9 mouse cellular contexts compared by ENCODE assay signal in genomic region chr10:37194131-37194797, GRCm38 (mm10). TPM values are rescaled to one million over a fixed set of nuclear protein-coding genes. Genes with fewer than 3 reads are reported as not detected.
DNase-seq lines count a peak whose midpoint lies in the region; ATAC-seq and TF ChIP-seq lines count a peak whose summit lies in the region.
"Had no signal": no experiment of that assay in that cellular context is flagged by ENCODE, and none has a peak within 500 bp of the region (broad histone marks: within the 10 kb centered on the region; RNA-seq: fewer than 3 reads in every experiment).

No protein-coding gene starts in this region.

- H3K36me3 ChIP-seq in heart, embryonic 10.5 days = no peaks in the 10 kb centered on the region
- no peaks in the 10 kb centered on the region for H3K36me3 ChIP-seq in forebrain, embryonic 12.5 days (replicated peaks)

- H3K9ac ChIP-seq in forebrain, embryonic 12.5 days = no peak overlapping the region

- peak overlapping the region; percentile 42; the same call in 1 of the 2 replicates for H3K27ac ChIP-seq in heart, embryonic 10.5 days
- no peak overlapping the region for H3K27ac ChIP-seq in forebrain, embryonic 12.5 days
- no peak overlapping the region for H3K27ac ChIP-seq in left cerebral cortex, adult 2 months

- no peaks in the 10 kb centered on the region for H3K9me3 ChIP-seq in heart, embryonic 10.5 days
- no peaks in the 10 kb centered on the region for H3K9me3 ChIP-seq in forebrain, embryonic 12.5 days

- peak; percentile 56 to 61 for DNase-seq in cerebellum, postnatal 14 days
- DNase-seq in cerebellum, adult 9-10 months = no peak
- peak; percentile 31 for DNase-seq in adrenal gland, postnatal 25 days
- no peak for DNase-seq in heart, embryonic 10.5 days (ENCODE audit: low spot score)
- peak; percentile 47 for DNase-seq in lung, postnatal 10 days
- no peak for DNase-seq in left cerebral cortex, adult 2 months (ENCODE audit: extremely low spot score in 1 of 2, low spot score in 2 of 2)
- no peak for DNase-seq in thymus, postnatal 36 days

- no peaks in the 10 kb centered on the region for H3K4me1 ChIP-seq in heart, embryonic 10.5 days
- no peaks in the 10 kb centered on the region for H3K4me1 ChIP-seq in forebrain, embryonic 12.5 days

- WGBS in heart, embryonic 10.5 days = 82% methylated on average over 15 of the region's 15 CpGs
- 92% methylated on average over 15 of the region's 15 CpGs for WGBS in forebrain, embryonic 12.5 days

- no peak for TF ChIP-seq CTCF in left cerebral cortex, adult 2 months (IDR thresholded peaks at IDR 0.05)

- H3K27me3 ChIP-seq in heart, embryonic 10.5 days (ENCODE audit: insufficient read depth, poor library complexity, severe bottlenecking) = no peaks in the 10 kb centered on the region
- H3K27me3 ChIP-seq in forebrain, embryonic 12.5 days = no peaks in the 10 kb centered on the region

- H3K4me3 ChIP-seq in heart, embryonic 10.5 days = no peak overlapping the region
- no peak overlapping the region for H3K4me3 ChIP-seq in forebrain, embryonic 12.5 days (replicated peaks)
- no peak overlapping the region for H3K4me3 ChIP-seq in left cerebral cortex, adult 2 months

- H3K4me2 ChIP-seq in forebrain, embryonic 12.5 days = no peak overlapping the region

- no peak for ATAC-seq in forebrain, embryonic 12.5 days (ENCODE audit: low FRiP score)
- ATAC-seq: hindbrain, embryonic 16.5 days had no signal

- intact Hi-C loops in left cerebral cortex, adult 2 months (cut with DNase I) = no loop called here

RNA-seq across cellular contexts. Expression of gene Marcks, which starts 55.5 kb away (rescaled TPM):
- total RNA-seq in adrenal gland, postnatal 25 days (2021) = 59.9 and 88.0 TPM in 2 replicates
- 43.5 and 74.2 TPM in 2 replicates for polyA plus RNA-seq in heart, embryonic 10.5 days (2016; fragmentation: Nextera tagmentation; extraction: Ambion mirVana)
- polyA plus RNA-seq in forebrain, embryonic 12.5 days (2016; fragmentation: Nextera tagmentation; extraction: Ambion mirVana) = 291 and 320 TPM in 2 replicates
- 100 to 1,000 TPM; 139 to 154 TPM for total RNA-seq in left cerebral cortex, adult 2 months (2021)

Comparison
In these comparisons a context has a peak if more than half of its experiments do, and no peak if none do; other contexts are left out.
1. DNase-seq: peak in cerebellum, postnatal 14 days (2 of 2), adrenal gland, postnatal 25 days (single experiment) and lung, postnatal 10 days (single experiment); none in cerebellum, adult 9-10 months (single experiment), heart, embryonic 10.5 days (single experiment), left cerebral cortex, adult 2 months (0 of 2) and thymus, postnatal 36 days (0 of 2).